Mouse (Mus musculus) cortical plate, adult 2 months (tissue): Measurements from ENCODE around the gene Gm15091. TPM values are rescaled to one million over a fixed set of nuclear protein-coding genes. Genes with fewer than 3 reads are reported as not detected.
"Not testable (repeated sequence)": the region's sequence is repeated elsewhere in the genome, so short reads cannot be mapped to it uniquely, and the experiment has no call there.

Experiments used
- H3K27ac ChIP-seq: fragments of 200-500 bp; 2 replicates; pipeline ENCODE4 v1.5.1; 2012; ENCODE audit warnings: low read length, control low read depth, inconsistent platforms; ENCODE audit not compliant: insufficient read depth
- H3K4me1 ChIP-seq: fragments of 200-500 bp; 2 replicates; pipeline ENCODE4 v1.6.1; 2011; ENCODE audit warnings: low read length; ENCODE audit not compliant: control insufficient read depth, insufficient read depth
- H3K4me3 ChIP-seq: fragments of 200-500 bp; 2 replicates; pipeline ENCODE4 v1.5.1; 2011; ENCODE audit warnings: mild to moderate bottlenecking, low read length, control low read depth; ENCODE audit not compliant: insufficient read depth
- polyA plus RNA-seq: library from polyadenylated mRNA; depleted of rRNA; stranded (reverse); fragments of >200 nt; gene quantifications from 2 replicates; pipeline ENCODE4 v1.2.3, GENCODE M21; 2012; rRNA removed

Gm15091 gene
- polyA plus RNA-seq: not detected in 2 replicates

- H3K27ac ChIP-seq, H3K4me3 ChIP-seq, H3K4me1 ChIP-seq: not testable (repeated sequence)
These were observed at the start of gene Gm15091 for GRCm38 (mm10) chrX:149941355-149941754. Gm15091 (plus strand) TSS chrX:149941655.

Other genes with a start within 250 kb of the Gm15091 start
- gene Gm15097, start 157.2 kb upstream of the Gm15091 start, polyA plus RNA-seq: not detected in 2 replicates